Mouse (Mus musculus) mouse embryonic stem cell (cell line): Measurements from ENCODE around the gene Ppt2.

Experiments
- in situ Hi-C, 2 experiments: fragments of 300-500 bp; cut with MboI; formaldehyde crosslinking; loops; 1 replicate in 1 of 2; 3 replicates in 1 of 2; pipeline ENCODE4 v1.14.3; 2019 to 2020; ENCODE audit warnings: low sequenced_read_pairs in 2 of 2, low pct_unique_long_range_greater_than_20kb in 1 of 2, mixed read lengths in 1 of 2; ENCODE audit not compliant: unreplicated experiment in 1 of 2

The Ppt2 gene

GRCm38 (mm10) chr17:34596098-34596497 lies 32.2 kb downstream of the Ppt2 start:
- in situ Hi-C loops, result no loop called here

GRCm38 (mm10) chr17:34593752-34594525 lies 34.4 kb downstream of the Ppt2 start:
- in situ Hi-C loops, result no loop called here

- in situ Hi-C loops, result no loop called here
Measured at GRCm38 (mm10) chr17:34592581-34593549, 35.4 kb downstream of the Ppt2 start.

DNA sequence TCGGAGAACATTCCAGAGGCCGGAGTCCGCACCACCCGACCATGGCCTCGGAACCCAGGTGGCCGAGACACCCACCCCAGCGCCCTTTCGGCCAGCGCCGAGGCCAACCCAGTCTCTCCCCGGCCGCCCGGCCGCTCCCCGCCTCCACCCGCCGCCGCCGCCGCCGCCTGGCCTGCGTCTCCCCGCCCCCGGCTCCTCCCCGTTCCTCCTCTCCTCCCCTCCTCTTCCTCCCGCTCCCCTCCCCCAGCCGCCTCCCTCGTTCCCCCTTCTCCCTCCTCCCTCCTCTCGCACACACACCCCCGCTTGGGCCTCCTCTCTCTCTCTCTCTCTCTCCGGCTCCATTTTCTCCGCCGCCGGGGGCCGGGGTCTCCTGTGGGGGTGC lies 36.3 kb downstream of the Ppt2 start:
- in situ Hi-C loops, result no loop called here

DNA sequence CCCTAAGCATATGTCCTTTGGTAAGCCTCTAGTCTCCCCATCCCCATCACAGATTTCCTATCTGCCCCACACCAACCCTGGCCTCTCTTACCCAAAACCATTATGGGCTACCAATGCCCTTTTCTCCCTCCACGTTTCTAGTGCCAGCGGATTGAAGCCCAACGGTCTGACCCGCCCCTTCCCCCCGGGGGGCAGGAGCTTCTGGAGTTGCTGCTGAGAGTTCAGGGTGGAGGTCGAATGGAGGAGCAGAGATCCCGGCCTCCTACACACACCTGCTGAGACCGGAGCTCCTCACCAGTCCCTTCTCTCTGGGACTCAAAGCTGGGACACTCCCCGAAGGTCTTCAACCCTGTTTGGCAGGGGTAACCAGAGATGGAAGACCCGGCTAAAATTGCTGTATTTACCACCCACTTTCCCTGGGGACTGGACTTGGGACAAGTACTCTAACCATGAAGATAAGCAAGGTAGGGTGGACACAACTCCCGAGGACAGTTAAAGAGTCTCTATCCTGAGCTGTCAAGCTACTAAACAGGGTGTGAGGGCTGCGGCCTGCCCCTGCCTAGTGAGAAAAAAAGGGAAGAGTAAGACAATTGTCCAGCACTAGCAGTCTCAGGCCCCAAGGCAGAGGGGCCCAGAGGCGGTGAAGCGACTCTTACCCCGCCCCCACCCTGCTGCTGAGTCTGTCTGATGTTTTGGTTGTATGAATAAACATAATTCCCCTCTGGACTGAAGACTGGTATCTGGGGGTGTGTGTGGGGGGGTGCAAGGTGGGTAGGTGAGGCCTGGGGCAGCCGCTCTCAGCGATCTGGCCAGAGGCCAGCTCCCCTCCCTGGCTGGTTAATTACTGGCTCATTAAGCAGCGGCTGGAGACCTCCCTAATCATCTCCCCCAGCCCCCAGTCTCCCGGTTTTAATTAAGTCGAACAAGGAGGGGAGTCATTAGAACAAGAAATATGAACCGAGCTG lies 37.0 kb downstream of the Ppt2 start, which contains the start of gene Pbx2:
TSS of gene Pbx2 (plus strand) at position 238 of the 965 bp plus-strand sequence.
- in situ Hi-C loops, result no loop called here

DNA sequence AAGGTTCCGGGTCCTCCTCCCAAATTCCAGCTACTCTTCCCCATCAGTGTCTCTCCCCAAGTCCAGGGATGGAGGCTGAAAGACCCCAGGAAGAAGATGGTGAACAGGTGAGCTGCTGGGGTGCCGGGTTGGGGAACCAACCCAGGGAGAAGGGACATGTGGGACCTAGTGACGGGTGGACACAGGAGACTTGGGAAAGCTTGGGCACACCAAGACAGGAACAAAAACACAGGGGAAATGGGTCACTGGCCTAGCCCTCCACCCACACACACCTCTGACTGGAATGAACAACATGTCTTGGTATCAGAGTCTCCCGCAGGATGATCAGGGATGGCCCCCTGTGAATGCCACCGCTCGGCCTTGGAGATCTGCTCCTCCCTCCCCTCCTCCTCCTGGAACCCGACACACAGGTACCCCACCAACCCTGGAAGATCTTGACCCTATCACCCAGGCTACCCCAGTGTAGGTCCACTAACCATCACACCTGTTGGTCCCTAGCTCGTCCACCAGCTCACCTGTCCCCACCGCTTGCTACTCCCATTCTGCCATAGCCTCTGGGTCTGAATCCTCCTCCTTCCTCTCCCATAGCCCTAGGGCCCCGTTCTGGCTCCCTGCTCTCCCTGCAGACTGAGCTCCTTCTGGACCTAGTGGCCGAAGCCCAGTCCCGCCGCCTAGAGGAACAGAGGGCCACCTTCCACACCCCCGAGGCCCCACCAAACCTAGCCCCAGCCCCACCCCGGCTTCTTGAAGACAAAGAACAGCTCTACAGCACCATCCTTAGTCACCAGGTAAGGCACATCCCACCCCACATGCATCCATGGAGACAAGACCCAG lies 37.9 kb downstream of the Ppt2 start:
- in situ Hi-C loops, result no loop called here

DNA sequence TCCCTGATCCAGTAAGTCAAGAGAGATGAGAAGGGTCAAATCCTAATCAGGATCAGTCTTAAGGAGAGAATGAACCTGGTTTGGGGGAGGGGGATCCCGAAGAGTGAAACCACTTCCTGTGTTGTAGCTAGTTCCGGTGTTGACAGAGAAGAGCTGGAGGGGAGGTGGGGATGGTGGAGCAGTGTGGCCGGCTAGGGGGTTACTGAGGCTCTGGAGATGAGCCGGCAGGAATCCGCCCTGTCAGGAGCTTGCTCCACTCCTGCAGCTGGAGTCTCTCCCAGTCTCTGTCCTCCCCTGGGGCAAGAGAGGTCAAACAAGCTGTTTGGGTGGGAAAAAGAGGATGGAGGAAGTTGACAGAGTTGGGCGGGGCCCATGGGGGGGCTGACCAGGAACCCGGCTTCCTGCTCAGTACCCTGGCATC lies 38.6 kb downstream of the Ppt2 start, which contains the start of gene Gpsm3:
TSS of gene Gpsm3 (plus strand) at position 126 of the 421 bp plus-strand sequence.
- in situ Hi-C loops, result no loop called here

GRCm38 (mm10) chr17:34589206-34589605 lies 39.1 kb downstream of the Ppt2 start:
- in situ Hi-C loops, result no loop called here

- in situ Hi-C loops, result no loop called here
Measured at GRCm38 (mm10) chr17:34588767-34589166, 39.5 kb downstream of the Ppt2 start.

- in situ Hi-C loops, result no loop called here
Measured at GRCm38 (mm10) chr17:34587814-34588213, 40.5 kb downstream of the Ppt2 start.

DNA sequence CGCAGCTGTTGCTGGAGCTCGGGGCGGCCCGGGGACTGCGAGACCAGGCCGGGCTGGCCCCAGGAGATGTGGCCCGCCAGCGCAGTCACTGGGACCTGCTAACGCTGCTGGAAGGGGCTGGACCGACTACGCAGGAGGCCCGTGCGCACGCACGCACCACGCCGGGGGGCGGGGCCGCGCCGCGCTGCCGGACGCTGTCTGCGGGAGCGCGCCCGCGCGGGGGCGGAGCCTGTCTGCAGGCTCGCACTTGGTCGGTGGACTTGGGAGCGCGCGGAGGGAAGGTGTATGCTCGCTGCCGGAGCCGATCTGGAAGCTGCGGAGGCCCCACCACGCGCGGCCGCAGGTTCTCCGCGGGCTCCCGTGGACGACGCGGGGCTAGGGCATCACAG lies 40.9 kb downstream of the Ppt2 start:
- in situ Hi-C loops, result no loop called here

- in situ Hi-C loops, result no loop called here
Measured at GRCm38 (mm10) chr17:34586796-34587422, 41.4 kb downstream of the Ppt2 start.

DNA sequence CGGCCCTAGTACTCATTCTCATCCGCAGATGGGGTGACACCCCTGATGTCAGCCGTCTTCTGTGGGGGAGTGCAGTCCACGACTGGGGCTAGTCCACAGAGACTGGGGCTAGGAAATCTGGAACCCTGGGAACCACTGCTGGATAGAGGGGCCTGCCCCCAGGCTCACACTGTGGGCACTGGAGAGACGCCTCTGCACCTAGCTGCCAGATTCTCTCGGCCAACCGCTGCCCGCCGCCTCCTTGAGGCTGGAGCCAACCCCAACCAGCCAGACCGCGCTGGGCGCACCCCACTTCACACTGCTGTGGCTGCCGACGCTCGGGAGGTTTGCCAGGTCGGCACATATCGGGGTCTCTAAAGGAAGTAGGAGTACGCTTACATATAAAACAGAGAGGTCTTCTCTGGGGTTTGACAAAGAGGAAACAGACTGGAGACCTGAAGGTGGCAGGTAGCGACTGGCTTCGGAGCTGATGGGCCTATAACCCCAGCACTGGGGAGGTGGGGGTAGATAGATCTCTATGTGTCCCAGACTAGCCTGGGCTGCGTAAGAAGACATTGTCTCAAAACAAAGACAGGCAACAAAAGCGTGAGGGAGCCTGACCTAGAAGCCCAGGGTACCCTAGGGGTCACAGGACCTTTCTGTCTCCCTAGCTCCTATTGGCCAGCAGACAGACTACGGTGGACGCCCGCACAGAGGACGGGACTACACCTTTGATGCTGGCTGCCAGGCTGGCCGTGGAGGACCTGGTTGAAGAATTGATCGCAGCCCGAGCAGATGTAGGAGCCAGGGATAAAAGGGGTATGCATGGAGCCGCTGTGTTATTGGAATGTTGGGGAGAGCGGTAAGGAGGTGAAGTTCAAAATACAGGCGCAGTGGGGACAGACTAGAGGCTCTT lies 42.2 kb downstream of the Ppt2 start:
- in situ Hi-C loops, result no loop called here

GRCm38 (mm10) chr17:34585121-34585520 lies 43.2 kb downstream of the Ppt2 start:
- in situ Hi-C loops, result no loop called here

DNA sequence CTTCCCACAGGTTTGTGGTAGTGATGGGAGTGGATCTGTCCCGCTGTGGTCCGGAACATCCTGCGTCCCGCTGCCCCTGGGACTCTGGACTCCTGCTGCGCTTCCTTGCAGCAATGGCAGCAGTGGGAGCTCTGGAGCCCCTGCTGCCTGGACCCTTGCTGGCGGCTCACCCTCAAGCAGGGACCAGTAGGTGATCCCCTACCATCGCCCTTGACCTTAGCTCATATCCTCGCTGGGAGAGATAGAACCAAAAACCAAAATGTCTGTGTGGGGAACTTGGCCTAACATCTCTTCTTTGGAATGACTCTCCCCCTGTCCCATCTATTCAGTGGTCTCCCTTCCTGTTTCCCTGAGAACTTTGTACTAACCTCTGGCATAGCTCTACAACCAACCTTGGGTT lies 44.5 kb downstream of the Ppt2 start:
- in situ Hi-C loops, result no loop called here

- in situ Hi-C loops, result no loop called here
Measured at GRCm38 (mm10) chr17:34583397-34583796, 44.9 kb downstream of the Ppt2 start.
